In the genomic region with DNA sequence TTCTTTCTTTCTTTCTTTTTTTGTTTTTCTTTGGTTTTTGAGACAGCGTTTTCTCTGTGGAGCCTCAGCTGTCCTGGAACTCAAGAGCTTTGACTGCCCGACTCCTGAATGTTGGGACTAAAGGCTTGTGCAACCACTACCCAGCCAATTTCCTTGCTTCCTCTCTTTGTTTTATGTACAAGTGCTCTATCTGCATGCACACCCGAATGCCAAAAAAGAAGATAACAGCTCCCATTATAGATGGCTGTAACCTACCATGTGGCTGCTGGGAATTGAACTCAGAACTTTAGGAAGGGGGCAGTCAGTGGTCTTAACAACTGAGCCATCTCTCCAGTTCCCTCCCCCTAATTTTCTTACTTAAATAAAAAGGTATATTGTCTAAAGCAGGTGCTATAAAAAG, we compare ENCODE assay signal across 30 mouse cellular contexts.
"Had no signal": no experiment of that assay in that cellular context is flagged by ENCODE, and none has a peak within 500 bp of the region (broad histone marks: within the 10 kb centered on the region; RNA-seq: fewer than 3 reads in every experiment).

No protein-coding gene starts in this region.

- DNase-seq: left cerebral cortex, postnatal 4 days; liver; liver, embryonic 13.5 days; liver, postnatal 0 days; lung, adult 18-20 months; lung, adult 2 months; lung, embryonic 14.5 days; lung, postnatal 10 days; lung, postnatal 14 days; lung, postnatal 36 days; lung, postnatal 4 days; midbrain, embryonic 14.5 days had no signal

- H3K36me3 ChIP-seq: liver, embryonic 15.5 days; lung, embryonic 15.5 days; midbrain, embryonic 15.5 days; neural tube, embryonic 12.5 days had no signal

- ATAC-seq: liver, embryonic 12.5 days; liver, postnatal 0 days; lung, postnatal 0 days; midbrain, embryonic 13.5 days; midbrain, embryonic 15.5 days; midbrain, embryonic 16.5 days had no signal

- H3K27me3 ChIP-seq: limb, embryonic 12.5 days; limb, embryonic 13.5 days; limb, embryonic 15.5 days; liver, embryonic 12.5 days; liver, embryonic 13.5 days; liver, embryonic 15.5 days; lung, embryonic 15.5 days; megakaryocyte, embryonic 14.5 days; midbrain, embryonic 12.5 days; midbrain, embryonic 13.5 days; midbrain, embryonic 15.5 days; neural tube, embryonic 12.5 days had no signal

- H3K9me3 ChIP-seq: limb, embryonic 10.5 days; limb, embryonic 12.5 days; limb, embryonic 13.5 days; limb, embryonic 15.5 days; liver, embryonic 12.5 days; liver, embryonic 13.5 days; liver, embryonic 15.5 days; lung, embryonic 15.5 days; megakaryocyte, embryonic 14.5 days; midbrain, embryonic 10.5 days; midbrain, embryonic 12.5 days; midbrain, embryonic 13.5 days; midbrain, embryonic 15.5 days; neural tube, embryonic 12.5 days had no signal

- H3K27ac ChIP-seq: limb, embryonic 10.5 days; limb, embryonic 12.5 days; limb, embryonic 13.5 days; limb, embryonic 15.5 days; liver, embryonic 12.5 days; liver, embryonic 13.5 days; liver, embryonic 14.5 days; liver, embryonic 15.5 days; lung, embryonic 15.5 days; macrophage; midbrain, embryonic 10.5 days; midbrain, embryonic 12.5 days; midbrain, embryonic 13.5 days; midbrain, embryonic 15.5 days; neural tube, embryonic 12.5 days had no signal

- H3K4me1 ChIP-seq: limb, embryonic 10.5 days; limb, embryonic 12.5 days; limb, embryonic 13.5 days; limb, embryonic 15.5 days; lung, embryonic 15.5 days; midbrain, embryonic 12.5 days; midbrain, embryonic 13.5 days; midbrain, embryonic 15.5 days; neural tube, embryonic 12.5 days had no signal

- H3K9ac ChIP-seq: limb, embryonic 12.5 days; limb, embryonic 13.5 days; limb, embryonic 15.5 days; liver, embryonic 12.5 days; liver, embryonic 13.5 days; liver, embryonic 14.5 days; liver, embryonic 15.5 days; liver, postnatal 0 days; lung, embryonic 14.5 days; lung, embryonic 15.5 days; midbrain, embryonic 12.5 days; midbrain, embryonic 13.5 days; midbrain, embryonic 15.5 days; neural tube, embryonic 12.5 days had no signal

- H3K4me3 ChIP-seq: limb, embryonic 10.5 days; limb, embryonic 12.5 days; limb, embryonic 13.5 days; limb, embryonic 15.5 days; liver, embryonic 12.5 days; liver, embryonic 13.5 days; liver, embryonic 15.5 days; lung, embryonic 15.5 days; megakaryocyte, embryonic 14.5 days; midbrain, embryonic 10.5 days; midbrain, embryonic 12.5 days; midbrain, embryonic 13.5 days; midbrain, embryonic 15.5 days; myocyte; neural tube, embryonic 12.5 days had no signal
